Mouse (Mus musculus) heart, adult 2 months (tissue): ENCODE data around the gene Tmem221.

Source experiments
- CTCF ChIP-seq: fragments of 200-600 bp; IDR thresholded peaks from 2 replicates; pipeline ENCODE4 v1.8.1; 2022; ENCODE audit warnings: antibody characterized with exemption, mild to moderate bottlenecking, moderate library complexity
- EP300 ChIP-seq: fragments of 200-500 bp; IDR thresholded peaks from 2 replicates; pipeline ENCODE4 v1.6.1; 2011; ENCODE audit warnings: low read depth, low read length, control low read depth; ENCODE audit not compliant: insufficient read depth
- POLR2A ChIP-seq: fragments of 200-500 bp; IDR thresholded peaks from 2 replicates; pipeline ENCODE4 v1.6.1; 2011; ENCODE audit warnings: mild to moderate bottlenecking, low read depth, low read length, control low read depth; ENCODE audit not compliant: insufficient read depth

DNA sequence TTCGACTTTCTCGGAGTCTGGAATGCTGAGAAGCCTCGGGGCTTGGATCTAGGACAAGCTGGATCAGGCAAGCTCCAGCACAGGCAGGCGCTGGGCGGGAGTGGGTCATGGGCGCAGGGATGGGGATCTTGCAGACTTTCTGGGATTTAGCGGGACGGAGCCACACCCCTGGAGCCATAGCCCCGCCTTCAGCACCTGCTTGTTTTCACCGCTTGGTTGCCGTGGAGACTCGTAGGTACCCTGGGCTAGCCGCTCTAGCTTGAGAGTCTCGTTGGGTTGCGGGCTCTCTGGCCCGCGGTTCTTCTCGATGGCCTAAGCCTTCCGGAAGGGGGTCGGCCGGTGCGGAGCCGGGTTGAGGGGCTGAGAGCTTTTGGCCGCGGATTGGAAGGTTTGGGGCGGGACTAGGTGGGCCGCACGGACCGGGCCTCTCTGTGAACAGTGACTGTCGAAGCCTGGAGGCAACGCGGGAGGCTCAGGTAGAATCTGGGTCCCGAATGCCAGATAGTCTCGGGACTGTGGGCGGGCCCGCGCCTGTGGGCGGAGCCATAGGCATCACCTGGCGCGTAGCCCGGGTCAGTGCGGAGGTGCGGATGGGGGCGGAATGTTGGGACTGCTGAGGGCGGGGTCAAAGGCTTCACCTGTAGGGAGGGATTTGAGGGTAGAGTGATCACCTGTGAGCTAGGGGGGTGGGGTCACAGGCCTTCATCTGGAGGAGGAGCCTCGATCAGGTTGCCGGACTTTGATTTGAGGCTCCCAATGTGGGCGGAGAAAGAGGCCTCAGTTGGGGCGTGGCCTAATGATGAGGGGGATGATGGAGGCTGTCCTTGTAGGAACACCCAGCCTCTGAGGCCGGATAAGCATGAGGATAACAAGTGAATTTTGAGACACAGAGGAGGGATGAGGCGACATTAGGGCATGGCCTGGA, 11.0 kb upstream of the Tmem221 start:
- peak; percentile 15 for TF ChIP-seq POLR2A
- TF ChIP-seq CTCF, result no peak
- 0 out of 2 replicates have a peak, but pooled peaks have one; percentile 7 for TF ChIP-seq EP300
